Mouse (Mus musculus) testis, postnatal 10 days (tissue): ENCODE measurements around the gene Trp53i13.

Source experiments
- DNase-seq: peaks from one replicate; pipeline ENCODE4 v3.0.0; 2021; ENCODE audit warnings: low spot score

Trp53i13 gene

DNA sequence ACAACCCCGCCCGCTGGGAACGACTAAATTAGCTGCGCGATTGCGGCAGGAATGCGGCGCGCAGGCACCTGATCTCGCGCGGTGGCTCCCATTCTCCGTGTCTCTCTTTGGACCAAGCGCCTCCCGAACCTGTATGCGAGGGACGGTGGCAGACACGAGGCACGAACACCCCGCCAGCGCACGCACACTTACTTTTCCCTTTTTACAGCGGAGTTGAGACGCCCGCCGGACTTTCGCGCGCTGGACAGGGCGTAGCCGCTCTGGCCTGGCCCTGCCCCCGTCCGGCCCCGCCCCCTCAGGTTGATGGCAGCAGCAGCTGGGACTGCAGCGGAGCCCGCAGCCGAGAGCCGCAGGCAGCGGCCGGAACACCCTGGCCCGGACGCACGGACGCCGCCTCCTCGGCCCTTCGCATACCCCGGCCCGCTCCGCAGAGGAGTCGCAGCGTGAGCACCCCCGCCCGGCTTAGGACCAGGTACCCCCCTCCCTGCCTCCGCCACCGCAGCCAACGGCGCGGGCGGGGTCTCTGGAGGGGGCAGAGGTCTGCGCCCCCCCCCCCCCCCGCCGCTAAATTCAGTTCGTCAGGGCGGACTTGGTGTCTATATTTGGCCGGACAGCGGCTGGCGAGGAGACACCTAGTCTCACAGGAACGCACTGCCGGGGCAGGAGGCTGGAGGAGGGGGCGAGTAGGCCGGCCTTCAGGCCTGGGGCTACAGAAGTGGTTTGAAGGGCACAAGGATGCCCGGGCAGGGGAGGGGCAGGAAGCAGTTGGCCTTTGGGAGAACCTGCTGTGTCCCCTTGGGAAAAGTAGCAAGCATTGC is 53.3 kb downstream of the Trp53i13 start, which contains the start of gene Coro6:
Gene Coro6, plus strand, starts transcription at position 129 of the 818 bp plus-strand sequence.
- DNase-seq, result peak; percentile 88

DNA sequence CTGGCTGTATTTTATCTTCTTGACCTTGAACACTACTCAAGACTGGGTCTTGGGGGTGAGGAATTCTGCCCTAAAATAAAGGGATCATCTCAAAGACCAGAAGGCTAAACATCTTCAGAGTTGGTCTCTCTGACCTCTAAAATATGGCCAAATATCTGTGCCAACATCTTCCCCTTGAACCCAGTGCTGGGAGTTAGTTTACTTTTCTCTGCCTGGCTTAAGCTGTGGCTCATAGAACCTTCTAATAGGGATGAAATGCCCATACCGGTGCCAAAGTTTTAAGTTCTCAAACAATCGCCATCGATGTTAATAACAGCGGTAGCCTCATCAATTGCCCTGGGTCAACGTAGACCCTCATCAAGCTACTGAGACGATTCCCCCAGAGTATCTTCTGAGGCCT is 53.9 kb downstream of the Trp53i13 start:
- DNase-seq, result no peak
